Mouse (Mus musculus) embryonic facial prominence, embryonic 11.5 days (tissue): ENCODE data around the gene Lrrk1. TPM values are rescaled to one million over a fixed set of nuclear protein-coding genes. Genes with fewer than 3 reads are reported as not detected.

ENCODE experiments used
- ATAC-seq: fragments of 200-750 bp; cut with Nextera tagmentation; replicated peaks from 2 replicates; pipeline ENCODE4 v1.8.0; 2017; ENCODE audit warnings: low read depth; ENCODE audit not compliant: insufficient number of reproducible peaks, low FRiP score, low TSS enrichment
- DNase-seq: peaks from one replicate; pipeline ENCODE4 v3.0.0-alpha.2; 2015; ENCODE audit warnings: low spot score
- H3K27ac ChIP-seq: fragments of 300-500 bp; sonication (generic); replicated peaks from 2 replicates; pipeline ENCODE4 v1.5.1; 2014; ENCODE audit warnings: mild to moderate bottlenecking, low read depth, low read length, control low read depth
- H3K27me3 ChIP-seq: fragments of 300-500 bp; sonication (generic); 2 replicates; pipeline ENCODE4 v1.6.1; 2014; ENCODE audit warnings: mild to moderate bottlenecking, low read length, moderate library complexity, mixed read lengths; ENCODE audit not compliant: control insufficient read depth, insufficient read depth
- H3K36me3 ChIP-seq: fragments of 300-500 bp; sonication (generic); replicated peaks from 2 replicates; pipeline ENCODE4 v1.6.1; 2014; ENCODE audit warnings: low read depth, mild to moderate bottlenecking, low read length, moderate library complexity, mixed read lengths; ENCODE audit not compliant: control insufficient read depth, insufficient read depth
- H3K4me1 ChIP-seq: fragments of 300-500 bp; sonication (generic); 2 replicates; pipeline ENCODE4 v1.6.1; 2014; ENCODE audit warnings: low read length, mixed read lengths; ENCODE audit not compliant: control insufficient read depth, insufficient read depth
- H3K4me2 ChIP-seq: fragments of 300-500 bp; sonication (generic); 2 replicates; pipeline ENCODE4 v1.6.1; 2014; ENCODE audit warnings: low read depth, mild to moderate bottlenecking, control low read depth, low read length, moderate library complexity
- H3K4me3 ChIP-seq: fragments of 300-500 bp; sonication (generic); 2 replicates; pipeline ENCODE4 v1.5.1; 2014; ENCODE audit warnings: low read depth, low read length, control low read depth
- H3K9ac ChIP-seq: fragments of 300-500 bp; sonication (generic); replicated peaks from 2 replicates; pipeline ENCODE4 v1.6.1; 2014; ENCODE audit warnings: mild to moderate bottlenecking, control low read depth, low read length
- H3K9me3 ChIP-seq: fragments of 300-500 bp; sonication (generic); replicated peaks from 2 replicates; pipeline ENCODE4 v1.6.1; 2016; ENCODE audit warnings: mild to moderate bottlenecking, low read length, inconsistent platforms, mixed read lengths; ENCODE audit not compliant: control insufficient read depth
- WGBS: fragments of 180-500 bp; shearing (Covaris S2); extraction: QIAGEN DNeasy Blood & Tissue Kit; methylation state at CpG from one replicate; pipeline ENCODE4 v1.1.7; 2014; 5-methylcytosine and 5-hydroxymethylcytosine counted together
- polyA plus RNA-seq: library from polyadenylated mRNA; unstranded; fragments of >200 nt; fragmentation: Nextera tagmentation; extraction: Ambion mirVana; gene quantifications from 2 replicates; pipeline ENCODE4 v1.2.1, GENCODE M21; 2014

The Lrrk1 gene
- polyA plus RNA-seq, 1 experiment from 2014 or later = 3.1 TPM

DNA sequence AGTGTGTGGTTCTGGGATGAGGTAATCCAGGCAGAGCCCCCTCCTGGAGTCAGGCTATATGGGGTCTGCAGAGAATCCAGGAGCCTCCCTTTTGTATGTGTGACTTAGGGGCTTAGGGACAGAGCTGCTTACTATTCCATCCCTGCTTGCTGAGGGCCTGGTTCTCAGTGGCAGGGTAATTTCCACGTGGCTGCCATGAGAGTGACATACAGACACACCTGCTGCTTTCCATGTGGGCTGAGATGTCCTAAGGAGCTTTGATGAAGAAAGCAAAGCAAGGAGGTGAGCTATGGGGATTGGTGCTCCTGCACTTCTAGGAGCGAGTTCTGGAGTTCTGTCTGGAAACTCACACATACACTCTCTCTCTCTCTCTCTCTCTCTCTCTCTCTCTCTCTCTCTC, 139.1 kb downstream of the Lrrk1 start:
- Histone ChIP-seq H3K9ac (no peak overlapping the region), H3K36me3 (no peaks in the 10 kb centered on the region), H3K4me3 (no peak overlapping the region), H3K4me2 (no peak overlapping the region), H3K4me1 (no peaks in the 10 kb centered on the region), H3K27ac (no peak overlapping the region), H3K27me3 (no peaks in the 10 kb centered on the region), H3K9me3 (no peaks in the 10 kb centered on the region)
- whole genome bisulfite sequencing = 65% methylated on average over 2 of the region's 2 CpGs
- no peak for DNase-seq
- ATAC-seq = no peak

DNA sequence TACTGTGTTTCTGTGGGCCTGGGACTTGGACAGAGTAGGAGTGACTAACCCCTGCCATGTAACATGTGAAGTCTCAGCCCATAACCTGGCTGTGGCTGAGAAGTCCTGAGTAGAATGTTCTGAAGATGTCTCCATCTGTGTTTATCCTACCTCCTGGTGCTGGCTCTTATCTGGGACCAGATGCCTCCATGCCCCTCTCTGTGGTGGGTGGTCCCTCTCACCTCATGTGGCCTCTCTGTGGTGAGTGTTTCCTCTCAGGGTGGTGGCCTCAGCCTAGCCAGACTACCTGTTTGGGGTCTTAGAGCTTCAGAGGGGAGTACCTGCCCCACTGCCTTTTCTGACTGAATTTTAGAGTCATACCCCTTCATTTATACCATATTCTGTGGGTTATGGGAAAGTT, 139.9 kb downstream of the Lrrk1 start:
- DNase-seq (no peak), ATAC-seq (no peak)
- Histone ChIP-seq H3K36me3 (no peaks in the 10 kb centered on the region), H3K27ac (no peak overlapping the region), H3K4me1 (no peaks in the 10 kb centered on the region), H3K4me3 (no peak overlapping the region), H3K9ac (no peak overlapping the region), H3K9me3 (no peaks in the 10 kb centered on the region), H3K27me3 (no peaks in the 10 kb centered on the region), H3K4me2 (no peak overlapping the region)

DNA sequence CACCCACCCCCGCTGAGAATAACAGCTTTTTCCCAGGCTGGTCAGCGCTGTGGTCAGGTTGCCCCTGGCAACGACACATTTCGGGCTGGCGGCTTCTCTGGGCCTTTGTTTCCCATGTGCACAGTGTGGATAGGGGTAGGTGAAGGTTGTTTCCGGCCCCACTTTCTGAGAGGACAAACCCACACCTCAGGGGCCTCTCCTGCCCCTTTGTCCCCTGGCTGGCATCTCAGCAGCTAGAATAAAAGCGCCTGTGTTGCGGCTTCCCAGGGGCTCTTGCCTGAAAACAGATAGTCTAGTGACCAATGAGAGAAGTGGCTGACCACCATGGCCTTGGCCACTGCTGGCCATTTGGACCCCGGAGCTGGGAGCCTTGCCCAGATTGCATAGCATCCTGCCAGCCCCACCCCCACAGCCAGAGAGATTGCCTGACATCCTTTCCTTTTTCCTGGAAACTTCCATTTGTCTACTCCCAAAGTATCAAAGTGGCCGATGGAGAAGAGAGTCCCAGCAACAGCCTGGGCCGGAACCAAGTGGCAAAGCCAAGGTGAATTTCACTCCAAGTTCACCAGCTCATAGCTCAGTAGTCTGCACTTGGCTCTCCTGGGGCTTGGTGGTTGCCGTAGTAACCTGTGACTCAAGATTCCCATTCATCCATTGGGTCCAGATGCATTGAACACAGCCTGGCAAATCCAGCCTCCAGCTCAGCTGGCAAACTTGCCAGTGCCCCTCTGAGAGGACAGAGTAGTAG, 140.7 kb downstream of the Lrrk1 start:
- no peak overlapping the region for H3K27ac ChIP-seq
- no peak; the same call in 1 of the 2 replicates for ATAC-seq
- peak; percentile 48 for DNase-seq
- no peaks in the 10 kb centered on the region for H3K36me3 ChIP-seq
- H3K27me3 ChIP-seq = no peaks in the 10 kb centered on the region
- no peaks in the 10 kb centered on the region for H3K4me1 ChIP-seq
- H3K4me3 ChIP-seq = no peak overlapping the region
- WGBS = 48% methylated on average over 12 of the region's 12 CpGs
- no peak overlapping the region; the same call in 1 of the 2 replicates for H3K9ac ChIP-seq
- H3K9me3 ChIP-seq = no peaks in the 10 kb centered on the region
- H3K4me2 ChIP-seq = no peak overlapping the region

DNA sequence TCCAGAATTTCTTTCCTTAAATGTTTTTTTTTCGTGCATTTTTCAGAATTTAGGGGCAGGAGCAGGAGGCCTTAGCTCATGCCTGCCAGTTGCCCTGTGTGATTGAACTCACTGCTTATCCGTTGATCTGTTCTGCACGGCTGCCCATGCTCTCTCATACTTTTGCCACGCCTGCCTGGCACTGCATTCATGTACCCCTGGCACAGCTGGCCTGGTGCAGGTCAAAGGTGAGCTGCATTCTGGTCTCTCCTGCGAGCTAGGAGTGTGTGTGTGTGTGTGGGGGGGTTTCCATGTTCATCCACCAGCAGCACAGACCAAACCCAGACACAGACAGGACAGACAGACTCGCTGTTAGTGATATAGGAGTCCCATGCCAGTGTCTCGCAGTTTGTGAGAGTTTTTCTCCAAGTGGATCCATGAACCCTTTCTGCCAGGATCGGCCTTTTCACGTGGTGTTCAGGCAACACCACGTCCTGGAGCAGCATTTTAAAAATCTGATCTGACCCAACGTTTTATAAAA, 141.4 kb downstream of the Lrrk1 start:
- no peaks in the 10 kb centered on the region for H3K9me3 ChIP-seq
- no peak overlapping the region for H3K27ac ChIP-seq
- WGBS = 66% methylated on average over 11 of the region's 11 CpGs
- no peaks in the 10 kb centered on the region for H3K4me1 ChIP-seq
- no peaks in the 10 kb centered on the region for H3K36me3 ChIP-seq
- ATAC-seq = no peak
- H3K4me2 ChIP-seq = no peak overlapping the region
- no peak overlapping the region for H3K9ac ChIP-seq
- no peaks in the 10 kb centered on the region for H3K27me3 ChIP-seq
- DNase-seq = no peak
- H3K4me3 ChIP-seq = no peak overlapping the region

DNA sequence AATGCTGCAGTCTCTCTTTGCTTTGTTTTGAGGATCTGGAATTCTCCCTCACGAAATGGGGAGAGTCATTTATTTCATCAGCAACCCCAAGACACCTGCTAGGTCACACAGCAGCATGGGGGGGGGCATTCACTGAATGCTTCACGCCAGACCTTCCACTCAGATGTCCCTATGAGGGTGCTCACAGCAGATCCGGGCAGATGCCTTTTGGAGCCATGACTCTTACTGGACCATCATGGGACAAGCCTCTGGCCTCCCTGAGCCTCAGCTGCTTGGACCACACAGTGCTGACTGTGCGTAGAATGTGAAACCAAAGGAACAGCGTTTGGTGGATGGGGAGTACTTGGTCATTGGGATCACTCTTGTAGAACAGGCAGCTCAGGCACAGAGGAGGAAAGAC, 142.5 kb downstream of the Lrrk1 start:
- Histone ChIP-seq H3K4me3 (no peak overlapping the region), H3K27me3 (no peaks in the 10 kb centered on the region), H3K27ac (no peak overlapping the region), H3K4me2 (no peak overlapping the region), H3K9me3 (no peaks in the 10 kb centered on the region), H3K36me3 (no peaks in the 10 kb centered on the region), H3K4me1 (no peaks in the 10 kb centered on the region), H3K9ac (no peak overlapping the region)
- ATAC-seq (no peak), DNase-seq (no peak)
- WGBS = 86% methylated on average over 5 of the region's 5 CpGs

DNA sequence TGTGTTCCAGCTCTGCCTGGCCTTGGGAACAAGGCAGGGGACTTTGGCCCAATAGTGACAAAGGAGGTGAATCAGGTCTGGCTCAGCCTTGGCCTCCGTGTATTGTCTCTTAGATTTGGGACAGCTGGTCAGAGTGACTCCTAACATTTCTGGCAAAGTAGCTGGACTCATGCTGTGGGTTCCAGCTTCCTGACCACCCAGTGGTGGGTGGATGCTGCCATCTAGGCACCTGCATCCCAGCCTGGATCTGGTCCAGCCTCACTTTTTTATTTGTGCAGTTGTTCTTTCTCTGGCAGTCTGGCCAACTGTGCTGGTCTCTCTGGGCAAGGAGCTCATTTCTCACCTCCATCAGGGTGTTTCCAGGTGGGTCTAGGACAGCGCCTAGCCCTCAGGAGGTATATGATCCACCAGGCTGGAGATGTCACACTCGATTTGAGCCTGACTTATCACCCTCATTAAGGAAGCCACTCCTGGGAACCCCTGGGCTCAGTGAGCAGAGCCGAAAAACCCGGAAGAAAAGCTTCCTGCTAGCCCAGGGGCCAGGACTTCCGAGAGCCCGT, 144.3 kb downstream of the Lrrk1 start:
- DNase-seq (no peak), ATAC-seq (no peak)
- Histone ChIP-seq H3K9ac (no peak overlapping the region), H3K36me3 (no peaks in the 10 kb centered on the region), H3K4me1 (no peaks in the 10 kb centered on the region), H3K4me3 (no peak overlapping the region), H3K27me3 (no peaks in the 10 kb centered on the region), H3K9me3 (no peaks in the 10 kb centered on the region), H3K27ac (no peak overlapping the region), H3K4me2 (no peak overlapping the region)
- 74% methylated on average over 7 of the region's 7 CpGs for WGBS

DNA sequence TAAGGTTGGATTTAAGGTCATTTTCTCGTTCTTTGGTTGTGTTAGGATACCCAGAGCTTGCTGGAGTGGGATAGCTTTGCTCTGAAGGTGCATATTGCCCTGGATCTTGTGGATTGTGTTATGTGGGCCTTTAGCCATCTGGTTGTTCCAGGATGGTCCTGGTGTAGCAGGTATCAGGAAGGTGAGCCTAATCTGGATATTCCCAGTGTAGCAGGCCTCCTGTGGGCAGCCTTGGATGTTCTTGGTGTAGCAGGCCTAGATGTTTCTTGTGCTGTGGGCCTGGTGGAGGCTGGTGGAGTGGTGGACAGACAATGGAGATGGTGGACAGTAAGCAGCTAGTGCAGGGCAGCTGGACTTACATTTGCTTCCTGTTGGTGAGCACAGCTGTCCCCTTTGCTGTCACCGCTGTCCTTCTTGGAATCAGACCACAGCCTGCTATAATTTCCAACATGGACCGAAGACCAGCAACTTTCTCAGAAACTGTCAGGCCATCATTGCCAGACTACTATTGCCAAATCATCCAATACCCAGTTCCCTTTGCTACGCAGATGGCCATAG, 146.2 kb downstream of the Lrrk1 start:
- Histone ChIP-seq H3K4me3 (no peak overlapping the region), H3K9ac (no peak overlapping the region), H3K9me3 (no peaks in the 10 kb centered on the region), H3K4me1 (no peaks in the 10 kb centered on the region), H3K4me2 (no peak overlapping the region), H3K27ac (no peak overlapping the region), H3K36me3 (no peaks in the 10 kb centered on the region), H3K27me3 (no peaks in the 10 kb centered on the region)
- DNase-seq (no peak), ATAC-seq (no peak)
- 89% methylated on average over 4 of the region's 4 CpGs for WGBS

DNA sequence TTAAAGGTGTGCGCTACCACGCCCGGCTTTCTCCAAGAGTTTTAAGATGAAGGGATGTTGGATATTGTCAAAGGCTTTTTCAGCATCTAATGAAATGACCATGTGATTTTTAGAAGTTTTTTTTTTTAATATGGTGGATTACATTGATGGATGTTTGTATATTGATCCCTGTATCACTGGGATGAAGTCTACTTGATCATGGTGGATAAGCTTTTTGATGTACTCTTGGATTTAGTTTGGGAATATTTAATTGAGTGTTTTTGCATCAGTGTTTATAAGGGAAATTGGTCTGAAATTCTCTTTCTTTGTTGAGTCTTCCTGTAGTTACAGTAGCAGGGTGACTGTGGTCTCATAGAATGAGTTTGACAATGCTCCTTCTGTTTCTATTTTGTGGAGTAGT, 150.0 kb downstream of the Lrrk1 start:
- H3K9ac ChIP-seq = no peak overlapping the region
- no peaks in the 10 kb centered on the region for H3K4me1 ChIP-seq
- DNase-seq (no peak), ATAC-seq (no peak)
- 95% methylated on average over 3 of the region's 3 CpGs for WGBS
- H3K27ac ChIP-seq = no peak overlapping the region
- no peaks in the 10 kb centered on the region for H3K36me3 ChIP-seq
- no peaks in the 10 kb centered on the region for H3K9me3 ChIP-seq
- no peak overlapping the region for H3K4me2 ChIP-seq
- H3K27me3 ChIP-seq = no peaks in the 10 kb centered on the region
- no peak overlapping the region for H3K4me3 ChIP-seq
